ENCODE assay signal across 15 mouse cellular contexts in the genomic region with DNA sequence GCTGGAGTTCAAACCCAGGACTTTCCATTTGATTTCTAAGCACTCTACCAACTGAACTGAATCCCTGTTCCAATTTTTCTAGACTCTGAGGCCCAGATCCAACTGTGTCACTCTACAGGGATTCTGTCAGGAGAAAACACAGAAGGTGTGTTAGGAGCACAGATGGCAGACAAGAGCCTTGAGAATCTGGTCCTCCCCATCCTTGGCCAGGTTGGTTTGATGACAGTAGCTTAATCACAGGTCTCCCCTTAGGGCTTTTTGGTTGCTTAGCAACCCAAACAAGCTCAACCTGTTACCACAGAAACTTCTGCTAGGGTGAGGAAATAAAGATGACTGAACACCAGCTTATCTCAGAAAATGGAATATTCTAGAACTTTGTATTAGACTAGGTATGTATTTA.
DNase-seq lines count a peak whose midpoint lies in the region; ATAC-seq and TF ChIP-seq lines count a peak whose summit lies in the region.
"Had no signal": no experiment of that assay in that cellular context is flagged by ENCODE, and none has a peak within 500 bp of the region (broad histone marks: within the 10 kb centered on the region; RNA-seq: fewer than 3 reads in every experiment).

No protein-coding gene starts in this region.

- H3K9me3 ChIP-seq in forebrain, embryonic 14.5 days (replicated peaks; ENCODE audit: control insufficient read depth, low read length): no peaks in the 10 kb centered on the region
- H3K9me3 ChIP-seq in forebrain, embryonic 12.5 days: no peaks in the 10 kb centered on the region
- H3K9me3 ChIP-seq in limb, embryonic 14.5 days (ENCODE audit: control insufficient read depth, low read length): no peaks in the 10 kb centered on the region
- no peaks in the 10 kb centered on the region for H3K9me3 ChIP-seq in limb, embryonic 10.5 days (replicated peaks)
- no peaks in the 10 kb centered on the region for H3K9me3 ChIP-seq in forebrain, postnatal 0 days (ENCODE audit: low read length)
- H3K9me3 ChIP-seq: liver, embryonic 15.5 days; neural tube, embryonic 15.5 days had no signal

- TF ChIP-seq CTCF in cerebellum, adult 2 months (IDR thresholded peaks at IDR 0.05; ENCODE audit: borderline replicate concordance, insufficient read depth, low read depth, low read length): no peak
- TF ChIP-seq CTCF in forebrain, postnatal 0 days (IDR thresholded peaks at IDR 0.05; ENCODE audit: low read depth): no peak

- H3K4me3 ChIP-seq in forebrain, embryonic 14.5 days (ENCODE audit: low read depth, low read length): no peak overlapping the region
- no peak overlapping the region for H3K4me3 ChIP-seq in forebrain, embryonic 12.5 days (replicated peaks)
- H3K4me3 ChIP-seq in limb, embryonic 14.5 days (replicated peaks; ENCODE audit: low read length): no peak overlapping the region
- no peak overlapping the region for H3K4me3 ChIP-seq in limb, embryonic 10.5 days
- H3K4me3 ChIP-seq in cerebellum, adult 2 months (replicated peaks; ENCODE audit: insufficient read depth, low read depth, low read length): no peak overlapping the region
- H3K4me3 ChIP-seq in forebrain, postnatal 0 days (ENCODE audit: low read depth, low read length): no peak overlapping the region
- H3K4me3 ChIP-seq: liver, embryonic 15.5 days; neural tube, embryonic 15.5 days had no signal

- no peak for TF ChIP-seq POLR2A in limb, embryonic 14.5 days (IDR thresholded peaks at IDR 0.05; ENCODE audit: borderline replicate concordance, extremely low read depth, insufficient read depth, insufficient read length)
- no peak for TF ChIP-seq POLR2A in cerebellum, adult 2 months (IDR thresholded peaks at IDR 0.05; ENCODE audit: borderline replicate concordance, insufficient read depth, low read length)

- no peak overlapping the region for H3K27ac ChIP-seq in forebrain, embryonic 14.5 days (ENCODE audit: low read depth, low read length)
- no peak overlapping the region for H3K27ac ChIP-seq in forebrain, embryonic 12.5 days
- H3K27ac ChIP-seq in limb, embryonic 14.5 days (replicated peaks; ENCODE audit: low read depth, low read length): no peak overlapping the region
- no peak overlapping the region for H3K27ac ChIP-seq in limb, embryonic 10.5 days
- H3K27ac ChIP-seq in cerebellum, adult 2 months (ENCODE audit: insufficient read depth, low read length): no peak overlapping the region
- H3K27ac ChIP-seq in forebrain, postnatal 0 days (ENCODE audit: low read depth, low read length): no peak overlapping the region
- H3K27ac ChIP-seq: liver, embryonic 15.5 days; neural tube, embryonic 15.5 days had no signal

- ATAC-seq in forebrain, embryonic 14.5 days: no peak
- no peak for ATAC-seq in forebrain, embryonic 12.5 days (ENCODE audit: low FRiP score)
- no peak for ATAC-seq in limb, embryonic 14.5 days (ENCODE audit: low FRiP score, low read depth)
- peak; percentile 59 for ATAC-seq in forebrain, postnatal 0 days

- no peak overlapping the region for H3K4me2 ChIP-seq in forebrain, embryonic 14.5 days (ENCODE audit: low read length)
- H3K4me2 ChIP-seq in forebrain, embryonic 12.5 days: no peak overlapping the region
- no peak overlapping the region for H3K4me2 ChIP-seq in limb, embryonic 14.5 days (replicated peaks; ENCODE audit: low read depth, low read length, severe bottlenecking)
- no peak overlapping the region for H3K4me2 ChIP-seq in forebrain, postnatal 0 days (ENCODE audit: low read depth)
- H3K4me2 ChIP-seq: liver, embryonic 15.5 days; neural tube, embryonic 15.5 days had no signal

- H3K27me3 ChIP-seq in forebrain, embryonic 14.5 days (replicated peaks; ENCODE audit: control insufficient read depth, insufficient read depth, low read length): no peaks in the 10 kb centered on the region
- H3K27me3 ChIP-seq in forebrain, embryonic 12.5 days: no peaks in the 10 kb centered on the region
- H3K27me3 ChIP-seq in limb, embryonic 14.5 days (ENCODE audit: control insufficient read depth, insufficient read depth, low read length): no peaks in the 10 kb centered on the region
- H3K27me3 ChIP-seq in limb, embryonic 10.5 days (ENCODE audit: low read depth, poor library complexity, severe bottlenecking): no peaks in the 10 kb centered on the region
- H3K27me3 ChIP-seq in cerebellum, adult 2 months (ENCODE audit: control insufficient read depth, insufficient read depth, low read length): no peaks in the 10 kb centered on the region
- H3K27me3 ChIP-seq in forebrain, postnatal 0 days (ENCODE audit: insufficient read depth, low read length): no peaks in the 10 kb centered on the region
- H3K27me3 ChIP-seq: liver, embryonic 15.5 days; neural tube, embryonic 15.5 days had no signal

- H3K9ac ChIP-seq in forebrain, embryonic 14.5 days (ENCODE audit: low read length): no peak overlapping the region
- H3K9ac ChIP-seq in forebrain, embryonic 12.5 days: no peak overlapping the region
- no peak overlapping the region for H3K9ac ChIP-seq in limb, embryonic 14.5 days (ENCODE audit: low read depth, low read length, severe bottlenecking)
- H3K9ac ChIP-seq in forebrain, postnatal 0 days: no peak overlapping the region
- H3K9ac ChIP-seq: liver, embryonic 15.5 days; neural tube, embryonic 15.5 days had no signal

- H3K4me1 ChIP-seq in forebrain, embryonic 14.5 days (ENCODE audit: control insufficient read depth, insufficient read depth, low read length): no peaks in the 10 kb centered on the region; the same call in 1 of the 2 replicates
- H3K4me1 ChIP-seq in forebrain, embryonic 12.5 days: peaks cover 24% of the 10 kb centered on the region
- H3K4me1 ChIP-seq in limb, embryonic 14.5 days (ENCODE audit: control insufficient read depth, insufficient read depth, low read length): no peaks in the 10 kb centered on the region
- H3K4me1 ChIP-seq in limb, embryonic 10.5 days: peaks cover 8% of the 10 kb centered on the region
- H3K4me1 ChIP-seq in cerebellum, adult 2 months (ENCODE audit: control insufficient read depth, insufficient read depth, low read length): peaks cover 2% of the 10 kb centered on the region; the same call in 1 of the 2 replicates
- peaks cover 9% of the 10 kb centered on the region; the same call in 1 of the 2 replicates for H3K4me1 ChIP-seq in forebrain, postnatal 0 days (ENCODE audit: insufficient read depth)

- intact Hi-C loops in gastrocnemius, postnatal 36 days (cut with DNase I): no loop called here

- peak; percentile 59 for DNase-seq in forebrain, embryonic 14.5 days (ENCODE audit: low spot score)
- peak; percentile 25 for DNase-seq in limb, embryonic 14.5 days (ENCODE audit: low spot score)
- DNase-seq in limb, embryonic 10.5 days (ENCODE audit: low spot score): no peak
- DNase-seq in cerebellum, adult 2 months: peak; percentile 51 to 86
- peak; percentile 62 for DNase-seq in forebrain, postnatal 0 days
- no peak for DNase-seq in kidney, postnatal 25 days
- DNase-seq in gastrocnemius, postnatal 36 days: no peak
- DNase-seq: adrenal gland, postnatal 36 days; kidney, postnatal 14 days; lung, postnatal 36 days; right cerebral cortex, adult 18-20 months; thymus, postnatal 4 days had no signal

- H3K36me3 ChIP-seq in forebrain, embryonic 14.5 days (ENCODE audit: control insufficient read depth, insufficient read depth, low read length): no peaks in the 10 kb centered on the region
- H3K36me3 ChIP-seq in forebrain, embryonic 12.5 days (replicated peaks): no peaks in the 10 kb centered on the region
- H3K36me3 ChIP-seq in limb, embryonic 14.5 days (ENCODE audit: control insufficient read depth, insufficient read depth, low read length): no peaks in the 10 kb centered on the region
- H3K36me3 ChIP-seq in limb, embryonic 10.5 days: no peaks in the 10 kb centered on the region
- no peaks in the 10 kb centered on the region for H3K36me3 ChIP-seq in forebrain, postnatal 0 days (ENCODE audit: insufficient read depth)
- H3K36me3 ChIP-seq: liver, embryonic 15.5 days; neural tube, embryonic 15.5 days had no signal

Comparison
In these comparisons a context has a peak if more than half of its experiments do, and no peak if none do; other contexts are left out.
1. DNase-seq: peak in forebrain, embryonic 14.5 days (single experiment), limb, embryonic 14.5 days (single experiment), cerebellum, adult 2 months (2 of 2) and forebrain, postnatal 0 days (single experiment); none in limb, embryonic 10.5 days (single experiment), kidney, postnatal 25 days (0 of 2) and gastrocnemius, postnatal 36 days (0 of 2).